Mouse (Mus musculus) CH12.LX (cell line): ENCODE data around the gene Slc39a13. TPM values are rescaled to one million over a fixed set of nuclear protein-coding genes. Genes with fewer than 3 reads are reported as not detected.

ENCODE experiments used
- DNase-seq: peaks from one replicate; pipeline ENCODE4 v3.0.0-alpha.2; 2013; ENCODE audit errors: extremely low read depth
- H3K27ac ChIP-seq: 2 replicates; pipeline ENCODE4 v1.5.1; 2012; ENCODE audit warnings: low read depth, mild to moderate bottlenecking, control low read depth, moderate library complexity; ENCODE audit not compliant: insufficient read depth
- H3K27me3 ChIP-seq: replicated peaks from 2 replicates; pipeline ENCODE3; 2012; ENCODE audit warnings: inconsistent platforms
- H3K36me3 ChIP-seq, 2 experiments: replicated peaks in 1 of 2; 2 replicates each; pipeline versions ENCODE3 to v1.6.1; 2012; ENCODE audit warnings: inconsistent platforms in 1 of 2, low read length in 1 of 2, mild to moderate bottlenecking in 1 of 2, mixed read lengths in 1 of 2, moderate library complexity in 1 of 2; ENCODE audit not compliant: control insufficient read depth in 1 of 2, insufficient read depth in 1 of 2
- H3K4me1 ChIP-seq, 2 experiments: 2 replicates each; pipeline ENCODE4 v1.6.1; 2012; ENCODE audit warnings: inconsistent platforms in 1 of 2, moderate library complexity in 1 of 2; ENCODE audit not compliant: insufficient read depth in 2 of 2, control insufficient read depth in 1 of 2
- H3K4me2 ChIP-seq: 2 replicates; pipeline ENCODE4 v1.6.1; 2012; ENCODE audit warnings: low read depth, mild to moderate bottlenecking, control low read depth; ENCODE audit not compliant: poor library complexity, insufficient read depth, severe bottlenecking
- H3K4me3 ChIP-seq, 3 experiments: fragments of 150-350 bp in 1 of 3; sonication (generic) in 1 of 3; replicated peaks in 1 of 3; 2 replicates each; pipeline versions ENCODE3 to v1.5.1; 2011 to 2012; ENCODE audit warnings: low read depth in 2 of 3, low read length in 2 of 3, mild to moderate bottlenecking in 2 of 3, moderate library complexity in 2 of 3, control low read depth in 1 of 3, improper control_type of control experiment in 1 of 3, inconsistent platforms in 1 of 3, mixed read lengths in 1 of 3; ENCODE audit not compliant: poor library complexity in 1 of 3
- H3K79me2 ChIP-seq: replicated peaks from 2 replicates; pipeline ENCODE4 v1.6.1; 2012; ENCODE audit warnings: mild to moderate bottlenecking, moderate library complexity; ENCODE audit not compliant: control insufficient read depth, poor library complexity, insufficient read depth, severe bottlenecking; ENCODE audit errors: extremely low read depth
- H3K9ac ChIP-seq: 2 replicates; pipeline ENCODE4 v1.6.1; 2012; ENCODE audit warnings: low read depth, mild to moderate bottlenecking, control low read depth, moderate library complexity; ENCODE audit not compliant: insufficient read depth
- H3K9me3 ChIP-seq: replicated peaks from 2 replicates; pipeline ENCODE3; 2012; ENCODE audit warnings: low read length, inconsistent platforms, mixed read lengths
- BHLHE40 ChIP-seq: IDR thresholded peaks from 2 replicates; pipeline ENCODE4 v1.6.1; 2011; ENCODE audit warnings: mild to moderate bottlenecking, low read depth, low read length, improper control_type of control experiment
- CTCF ChIP-seq, 2 experiments: IDR thresholded peaks in 1 of 2; conservative IDR thresholded peaks in 1 of 2; 2 replicates each; pipeline ENCODE4 v1.5.1; 2011 to 2012; ENCODE audit warnings: low read depth in 2 of 2, low read length in 2 of 2, improper control_type of control experiment in 1 of 2, inconsistent platforms in 1 of 2, mild to moderate bottlenecking in 1 of 2, moderate library complexity in 1 of 2
- E2F4 ChIP-seq: IDR thresholded peaks from 2 replicates; pipeline ENCODE4 v1.6.1; 2011; ENCODE audit warnings: low read depth, low read length, improper control_type of control experiment; ENCODE audit not compliant: insufficient replicate concordance
- EP300 ChIP-seq: IDR thresholded peaks from 2 replicates; pipeline ENCODE4 v1.6.1; 2011; ENCODE audit warnings: low read length, improper control_type of control experiment
- ETS1 ChIP-seq: conservative IDR thresholded peaks from 2 replicates; pipeline ENCODE4 v1.6.1; 2012; ENCODE audit warnings: low read depth, mild to moderate bottlenecking, inconsistent platforms, low read length, improper control_type of control experiment, moderate library complexity
- GABPA ChIP-seq: IDR thresholded peaks from 2 replicates; pipeline ENCODE4 v1.6.1; 2012; ENCODE audit warnings: low read depth, low read length, improper control_type of control experiment, inconsistent platforms; ENCODE audit not compliant: insufficient replicate concordance
- JUND ChIP-seq: conservative IDR thresholded peaks from 2 replicates; pipeline ENCODE4 v1.6.1; 2011; ENCODE audit warnings: low read depth, low read length, improper control_type of control experiment
- MYC ChIP-seq: IDR thresholded peaks from 2 replicates; pipeline ENCODE4 v1.6.1; 2011; ENCODE audit warnings: low read depth, mild to moderate bottlenecking, improper control_type of control experiment, low read length
- NELFE ChIP-seq: IDR thresholded peaks from 2 replicates; pipeline ENCODE4 v1.6.1; 2011; ENCODE audit warnings: low read depth, low read length, improper control_type of control experiment
- POLR2AphosphoS2 ChIP-seq: IDR thresholded peaks from 2 replicates; pipeline ENCODE4 v1.6.1; 2011; ENCODE audit warnings: low read depth, low read length, improper control_type of control experiment
- SIN3A ChIP-seq: IDR thresholded peaks from 2 replicates; pipeline ENCODE4 v1.6.1; 2012; ENCODE audit warnings: low read length, improper control_type of control experiment, inconsistent platforms
- UBTF ChIP-seq: IDR thresholded peaks from 2 replicates; pipeline ENCODE4 v1.6.1; 2012; ENCODE audit warnings: low read depth, mild to moderate bottlenecking, inconsistent platforms, low read length, improper control_type of control experiment, moderate library complexity
- ZC3H11A ChIP-seq: IDR thresholded peaks from 2 replicates; pipeline ENCODE4 v1.6.1; 2012; ENCODE audit warnings: low read depth, mild to moderate bottlenecking, inconsistent platforms, low read length, improper control_type of control experiment
- ZMIZ1 ChIP-seq: IDR thresholded peaks from 2 replicates; pipeline ENCODE4 v1.6.1; 2012; ENCODE audit warnings: low read depth, mild to moderate bottlenecking, inconsistent platforms, low read length, improper control_type of control experiment
- ZNF384 ChIP-seq: IDR thresholded peaks from 2 replicates; pipeline ENCODE4 v1.6.1; 2012; ENCODE audit warnings: low read depth, low read length, improper control_type of control experiment, inconsistent platforms
- dilution Hi-C: fragments of 300-500 bp; cut with MboI; formaldehyde crosslinking; loops from 2 replicates; pipeline ENCODE4 v1.14.3; 2020; ENCODE audit warnings: low sequenced_read_pairs; ENCODE audit not compliant: extremely low pct_unique_long_range_greater_than_20kb, extremely low pct_ligation_motif_present
- in situ Hi-C: fragments of 300-500 bp; cut with MboI; formaldehyde crosslinking; loops from 3 replicates; pipeline ENCODE4 v1.14.3; 2019; ENCODE audit warnings: low sequenced_read_pairs, low pct_ligation_motif_present, low pct_unique_long_range_greater_than_20kb, mixed read lengths
- polyA plus RNA-seq: library from polyadenylated mRNA; unstranded; fragments of >175 nt; gene quantifications from 2 replicates; pipeline ENCODE4 v1.2.1, GENCODE M21; 2012; ENCODE audit warnings: low read depth; ENCODE audit not compliant: insufficient read length
- total RNA-seq, 2 experiments: library from RNA; depleted of rRNA; stranded (reverse); fragments of 300-350 nt in 1 of 2; fragments of >200 nt in 1 of 2; gene quantifications; 2 replicates each; pipeline ENCODE4 v1.2.3; 2012 to 2014

Slc39a13 gene
- total and polyA plus RNA-seq, 3 experiments = 3.5 to 7.5 (median 7.2) TPM

- Histone ChIP-seq H3K36me3 (no peaks in the 10 kb centered on the region), H3K4me2 (no peak overlapping the region), H3K79me2 (no peaks in the 10 kb centered on the region), H3K4me3 (no peak overlapping the region), H3K4me1 (peaks cover 5 to 14% of the 10 kb centered on the region in 2 experiments; a peak in 3 of 4 replicates), H3K27ac (no peak overlapping the region), H3K9ac (no peak overlapping the region), H3K9me3 (no peaks in the 10 kb centered on the region), H3K27me3 (no peaks in the 10 kb centered on the region)
- dilution Hi-C loops = no loop called here
- TF ChIP-seq ZNF384 (no peak), BHLHE40 (0 out of 2 replicates have a peak, but pooled peaks have one; percentile 26)
- in situ Hi-C loops = no loop called here
- DNase-seq = no peak
Measured at GRCm38 (mm10) chr2:91042651-91043398, 27.4 kb downstream of the Slc39a13 start.

DNA sequence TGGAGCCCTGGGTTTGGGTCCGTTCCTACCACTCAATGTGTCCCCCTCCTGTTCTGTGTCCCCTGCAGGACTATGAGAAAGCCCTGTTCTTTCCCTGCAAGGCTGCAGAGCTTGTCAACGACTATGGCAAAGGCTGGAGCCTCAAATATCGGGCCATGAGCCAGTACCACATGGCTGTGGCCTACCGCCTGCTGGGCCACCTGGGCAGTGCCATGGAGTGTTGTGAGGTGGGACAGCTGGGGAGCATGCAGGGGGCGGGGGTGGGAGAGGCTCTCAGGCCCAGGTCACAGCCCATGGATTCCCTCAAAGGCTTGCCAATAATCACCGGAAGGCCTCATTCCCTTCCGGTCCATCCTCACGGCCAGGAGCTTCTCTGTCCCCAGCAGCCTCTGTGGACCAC is 28.4 kb downstream of the Slc39a13 start:
- Histone ChIP-seq H3K79me2 (no peaks in the 10 kb centered on the region), H3K9me3 (no peaks in the 10 kb centered on the region), H3K36me3 (no peaks in the 10 kb centered on the region), H3K4me2 (no peak overlapping the region), H3K4me1 (peaks cover 5 to 14% of the 10 kb centered on the region in 2 experiments; a peak in 3 of 4 replicates), H3K9ac (no peak overlapping the region), H3K27me3 (no peaks in the 10 kb centered on the region), H3K27ac (no peak overlapping the region), H3K4me3 (no peak overlapping the region)
- no peak for DNase-seq
- TF ChIP-seq ZMIZ1 = no peak
- no peak for TF ChIP-seq ETS1
- TF ChIP-seq EP300 = no peak
- TF ChIP-seq MYC = no peak
- TF ChIP-seq POLR2AphosphoS2 = no peak
- no peak for TF ChIP-seq SIN3A
- no peak for TF ChIP-seq E2F4
- no peak for TF ChIP-seq CTCF (conservative IDR thresholded peaks at IDR 0.05 in 1 of 2, IDR thresholded peaks at IDR 0.05 in 1 of 2; ENCODE audit: low read depth in 2 of 2, low read length in 2 of 2)
- TF ChIP-seq JUND = no peak
- no peak for TF ChIP-seq UBTF
- TF ChIP-seq GABPA = no peak
- TF ChIP-seq ZC3H11A = no peak
- no peak for TF ChIP-seq NELFE
- in situ Hi-C loops (no loop called here), dilution Hi-C loops (no loop called here)
